Mouse (Mus musculus): ENCODE data around the gene Ly6f.

- no peak for TF ChIP-seq CTCF (IDR thresholded peaks at IDR 0.05; ENCODE audit: extremely low read depth, insufficient read depth, low read length)
- no peak for TF ChIP-seq POLR2A (IDR thresholded peaks at IDR 0.05; ENCODE audit: extremely low read depth, insufficient read depth, low read length)
Measured at GRCm38 (mm10) chr15:75306101-75306500, 37.9 kb downstream of the Ly6f start.

Measured in cortical plate, adult 2 months (tissue).